Mouse (Mus musculus): ENCODE data around the gene Rab3il1.

Rab3il1 gene

DNA sequence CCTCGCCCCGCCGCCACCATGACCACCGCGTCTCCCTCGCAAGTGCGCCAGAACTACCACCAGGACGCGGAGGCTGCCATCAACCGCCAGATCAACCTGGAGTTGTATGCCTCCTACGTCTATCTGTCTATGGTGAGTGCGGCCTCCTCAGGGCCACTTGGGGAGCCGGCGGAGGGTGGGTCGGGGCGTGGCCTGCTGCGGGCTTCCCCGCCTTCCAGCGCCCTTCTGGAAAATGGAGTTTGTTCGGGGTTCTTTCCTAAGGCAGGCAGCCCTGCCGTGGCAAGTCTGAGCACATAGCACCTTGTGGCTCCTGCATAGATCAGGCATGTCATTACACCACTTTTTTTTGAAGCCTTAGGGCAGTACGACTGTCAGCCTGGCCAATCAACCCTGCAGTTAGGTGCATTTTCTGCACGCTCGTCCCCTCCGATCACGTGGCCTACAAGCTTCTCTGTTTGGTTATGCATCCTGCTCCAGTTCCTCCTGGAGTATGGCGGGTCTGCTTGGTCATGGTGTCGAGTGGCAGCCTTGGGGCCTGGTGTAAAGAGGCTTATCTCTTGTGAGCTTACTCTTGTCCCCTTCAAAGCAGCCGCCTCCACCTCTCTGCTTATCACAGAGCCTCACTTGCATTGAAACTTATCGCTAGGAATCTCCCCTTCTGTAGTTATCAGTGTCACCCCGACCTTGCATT, 18.5 kb upstream of the Rab3il1 start:
- no peak for DNase-seq (ENCODE audit: low read depth, low spot score)

DNA sequence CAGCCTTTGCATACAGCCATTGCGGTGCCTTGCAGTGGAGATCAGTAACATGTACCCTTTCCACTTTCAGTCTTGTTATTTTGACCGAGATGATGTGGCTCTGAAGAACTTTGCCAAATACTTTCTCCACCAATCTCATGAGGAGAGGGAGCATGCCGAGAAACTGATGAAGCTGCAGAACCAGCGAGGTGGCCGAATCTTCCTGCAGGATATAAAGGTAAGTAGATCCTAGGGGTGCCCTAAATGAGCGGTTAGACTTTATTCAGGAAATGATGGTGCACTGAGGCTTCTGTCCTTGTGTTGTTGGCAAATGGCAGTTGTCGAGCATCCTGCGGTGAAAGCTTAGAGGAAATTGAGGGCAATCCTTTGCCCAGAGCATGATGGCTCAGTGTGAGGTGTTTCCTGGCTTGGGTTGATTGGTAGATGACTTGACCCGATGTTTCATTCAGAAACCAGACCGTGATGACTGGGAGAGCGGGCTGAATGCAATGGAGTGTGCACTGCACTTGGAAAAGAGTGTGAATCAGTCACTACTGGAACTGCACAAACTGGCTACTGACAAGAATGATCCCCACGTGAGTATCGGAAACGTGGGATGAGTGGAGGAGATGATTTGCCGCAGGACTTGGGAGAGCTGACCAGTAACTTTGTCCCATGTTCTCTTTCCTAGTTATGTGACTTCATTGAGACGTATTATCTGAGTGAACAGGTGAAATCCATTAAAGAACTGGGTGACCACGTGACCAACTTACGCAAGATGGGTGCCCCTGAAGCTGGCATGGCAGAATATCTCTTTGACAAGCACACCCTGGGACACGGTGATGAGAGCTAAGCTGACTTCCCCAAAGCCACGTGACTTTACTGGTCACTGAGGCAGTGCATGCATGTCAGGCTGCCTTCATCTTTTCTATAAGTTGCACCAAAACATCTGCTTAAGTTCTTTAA, 17.1 kb upstream of the Rab3il1 start:
- DNase-seq (ENCODE audit: low read depth, low spot score): no peak

DNA sequence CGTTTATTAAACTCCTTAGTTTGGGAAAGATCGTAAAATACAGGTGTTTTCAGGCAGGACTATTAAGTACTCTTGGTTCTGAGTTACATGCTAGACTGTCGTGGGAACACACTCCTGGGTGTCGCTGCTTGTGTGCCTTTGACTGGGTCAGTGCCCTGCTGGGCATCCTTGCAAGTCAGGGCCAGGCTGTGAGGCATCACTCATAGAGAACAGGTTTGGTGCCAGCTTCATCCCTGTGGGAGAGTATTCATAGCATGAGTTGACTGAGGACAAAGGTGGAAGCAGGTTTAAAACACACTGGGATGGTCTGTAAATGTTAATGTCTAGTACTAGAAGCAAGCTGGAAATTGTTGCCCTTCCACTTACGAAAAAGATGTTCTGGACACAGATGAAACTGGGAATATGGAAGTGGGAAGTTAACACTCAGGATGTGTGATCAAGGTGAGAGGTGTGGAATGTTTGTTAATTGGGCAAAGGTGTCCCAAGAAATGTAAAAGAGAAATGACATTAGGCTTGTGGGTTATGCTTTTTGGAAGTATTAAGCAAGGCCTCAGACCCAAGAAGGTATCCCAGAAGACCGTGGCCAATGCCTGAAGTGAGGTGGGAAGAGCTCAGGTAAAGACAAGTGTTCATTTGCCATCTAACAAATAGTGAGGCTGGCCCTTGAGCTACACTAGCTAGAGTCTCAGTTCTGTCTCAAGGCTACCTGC, 16.1 kb upstream of the Rab3il1 start:
- no peak for DNase-seq (ENCODE audit: low read depth, low spot score)

DNA sequence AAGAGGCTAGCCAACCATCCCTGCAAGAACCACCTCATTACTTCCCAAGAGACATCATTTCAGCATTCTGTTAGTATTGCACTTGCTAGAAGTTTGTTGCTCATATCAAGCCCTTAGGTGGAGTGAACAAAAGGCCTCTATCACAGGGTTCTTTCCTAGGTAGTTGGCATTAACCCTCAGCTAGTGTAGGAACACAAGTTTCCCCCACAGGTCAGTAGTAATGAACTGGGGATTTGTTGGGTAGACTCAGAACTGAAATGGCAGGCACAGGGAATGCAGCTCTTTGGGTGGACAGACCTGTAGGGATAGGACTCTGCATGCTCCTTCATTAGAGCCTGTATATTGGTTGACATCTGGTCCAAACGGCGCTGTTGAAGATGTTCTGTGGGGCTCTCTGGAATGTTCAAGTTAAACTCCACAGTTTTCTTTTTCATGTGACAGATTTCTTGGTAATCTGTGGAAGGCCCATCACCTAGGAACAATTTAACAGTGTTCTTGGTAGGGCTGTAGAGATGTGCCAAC, 15.5 kb upstream of the Rab3il1 start:
- no peak for DNase-seq (ENCODE audit: low read depth, low spot score)

DNA sequence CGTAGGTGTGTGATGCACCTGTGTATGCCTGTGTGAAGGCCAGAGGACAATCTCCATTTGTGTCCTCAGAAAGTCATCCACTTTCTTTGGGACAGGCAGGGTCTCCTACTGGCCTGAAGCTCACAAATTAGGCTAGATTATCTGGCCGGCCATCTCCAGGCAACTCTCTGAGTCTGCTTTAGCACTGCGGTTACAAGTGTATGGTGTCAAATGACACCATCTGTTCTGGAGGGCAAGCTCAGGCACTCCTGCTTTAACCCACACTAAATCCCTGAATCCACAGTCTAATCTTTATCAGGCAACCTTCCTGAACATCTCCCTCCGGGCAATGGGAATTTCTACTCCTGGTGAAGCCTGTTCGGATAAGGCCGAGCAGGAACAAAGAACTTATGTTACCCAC, 14.3 kb upstream of the Rab3il1 start:
- DNase-seq (ENCODE audit: low read depth, low spot score): no peak

DNA sequence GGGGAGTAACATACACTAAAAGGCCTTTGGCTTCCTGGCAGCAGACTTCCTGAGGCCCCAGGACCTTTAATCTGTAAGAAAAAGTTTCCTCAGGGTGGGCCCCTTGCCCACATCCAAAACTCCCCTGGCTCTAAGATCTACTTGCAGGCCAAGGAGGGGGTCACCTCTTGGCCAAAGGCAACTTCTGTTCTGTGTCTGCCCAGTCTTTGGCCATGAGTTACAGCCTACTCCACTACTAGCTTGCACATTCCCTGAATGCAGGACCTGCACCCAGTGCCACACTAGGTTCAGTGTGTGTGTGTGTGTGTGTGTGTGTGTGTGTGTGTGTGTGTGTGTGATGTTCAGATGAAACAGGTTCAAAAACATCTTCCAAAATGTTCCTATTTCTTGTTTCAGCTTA, 13.9 kb upstream of the Rab3il1 start:
- DNase-seq (ENCODE audit: low read depth, low spot score): no peak

DNA sequence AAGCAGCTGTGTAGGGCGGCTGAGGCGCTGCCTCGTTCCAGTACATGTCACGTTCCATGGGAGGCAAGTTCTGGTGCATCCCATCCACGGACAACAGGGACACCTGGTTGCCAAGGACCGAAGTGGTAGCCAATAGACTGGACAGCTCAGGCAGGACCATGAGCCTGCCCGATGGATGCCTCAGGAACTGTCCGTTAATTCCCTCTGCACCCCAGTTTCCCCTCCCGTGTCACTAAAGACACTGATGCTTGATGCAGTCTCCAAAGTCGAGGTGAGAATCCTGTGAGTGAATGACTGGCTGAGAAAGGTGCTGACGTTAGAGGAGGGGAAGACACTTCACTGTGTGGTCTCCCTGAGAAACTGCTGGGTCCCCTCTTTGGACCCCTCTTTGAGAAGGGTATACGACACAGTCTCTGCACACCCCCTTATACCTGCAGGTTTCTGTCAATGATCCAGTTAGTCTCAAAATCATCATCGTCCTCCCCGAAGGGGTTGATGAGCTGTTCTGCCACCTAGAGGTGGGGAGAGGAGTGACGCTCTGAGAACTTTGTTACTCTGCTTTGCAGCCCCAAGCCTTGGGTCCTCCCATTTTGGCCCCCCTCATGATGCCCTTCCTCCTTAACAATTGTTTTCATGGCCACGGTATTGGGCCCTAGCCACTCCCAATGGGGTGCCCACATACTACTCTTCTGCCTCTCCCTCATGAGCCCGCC, 12.1 kb upstream of the Rab3il1 start:
- no peak for DNase-seq (ENCODE audit: low read depth, low spot score)

DNA sequence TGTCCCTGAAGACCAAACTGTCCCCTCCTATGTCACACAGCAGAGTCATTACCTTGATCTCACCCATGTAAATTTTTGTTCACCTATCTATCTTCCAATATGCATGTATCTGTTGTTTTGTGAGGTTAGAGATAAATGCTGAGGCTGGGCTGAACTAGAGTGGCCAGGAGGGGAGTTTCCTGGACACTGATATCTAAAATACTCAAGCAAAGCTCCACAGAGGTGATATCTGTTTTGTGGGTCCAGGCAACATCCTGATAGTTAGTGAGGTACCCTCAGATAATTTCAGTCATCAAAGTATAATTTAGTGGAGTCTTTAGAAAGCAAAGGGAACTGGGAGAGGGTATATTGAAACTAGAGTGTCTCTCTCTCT, 11.6 kb upstream of the Rab3il1 start:
- no peak for DNase-seq (ENCODE audit: low read depth, low spot score)

DNA sequence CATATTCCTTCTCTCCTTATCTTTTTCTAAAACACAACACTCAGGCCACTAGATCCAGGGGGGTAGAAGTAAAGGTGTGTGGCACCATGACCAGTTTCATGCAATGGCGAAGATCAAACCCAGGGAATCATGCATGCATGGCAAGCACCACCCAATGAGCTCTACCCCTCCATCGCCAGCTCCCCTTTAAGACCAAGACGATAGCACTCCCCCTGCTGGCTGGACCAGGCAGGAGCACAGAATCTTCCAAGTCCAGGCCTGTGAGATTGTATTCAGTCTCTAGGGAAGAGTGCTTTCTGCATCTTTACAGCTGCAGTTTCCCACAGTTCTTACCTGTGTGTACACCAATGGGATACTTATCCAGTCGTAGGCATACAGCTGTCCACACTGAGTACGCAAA, 10.2 kb upstream of the Rab3il1 start:
- no peak for DNase-seq (ENCODE audit: low read depth, low spot score)

DNA sequence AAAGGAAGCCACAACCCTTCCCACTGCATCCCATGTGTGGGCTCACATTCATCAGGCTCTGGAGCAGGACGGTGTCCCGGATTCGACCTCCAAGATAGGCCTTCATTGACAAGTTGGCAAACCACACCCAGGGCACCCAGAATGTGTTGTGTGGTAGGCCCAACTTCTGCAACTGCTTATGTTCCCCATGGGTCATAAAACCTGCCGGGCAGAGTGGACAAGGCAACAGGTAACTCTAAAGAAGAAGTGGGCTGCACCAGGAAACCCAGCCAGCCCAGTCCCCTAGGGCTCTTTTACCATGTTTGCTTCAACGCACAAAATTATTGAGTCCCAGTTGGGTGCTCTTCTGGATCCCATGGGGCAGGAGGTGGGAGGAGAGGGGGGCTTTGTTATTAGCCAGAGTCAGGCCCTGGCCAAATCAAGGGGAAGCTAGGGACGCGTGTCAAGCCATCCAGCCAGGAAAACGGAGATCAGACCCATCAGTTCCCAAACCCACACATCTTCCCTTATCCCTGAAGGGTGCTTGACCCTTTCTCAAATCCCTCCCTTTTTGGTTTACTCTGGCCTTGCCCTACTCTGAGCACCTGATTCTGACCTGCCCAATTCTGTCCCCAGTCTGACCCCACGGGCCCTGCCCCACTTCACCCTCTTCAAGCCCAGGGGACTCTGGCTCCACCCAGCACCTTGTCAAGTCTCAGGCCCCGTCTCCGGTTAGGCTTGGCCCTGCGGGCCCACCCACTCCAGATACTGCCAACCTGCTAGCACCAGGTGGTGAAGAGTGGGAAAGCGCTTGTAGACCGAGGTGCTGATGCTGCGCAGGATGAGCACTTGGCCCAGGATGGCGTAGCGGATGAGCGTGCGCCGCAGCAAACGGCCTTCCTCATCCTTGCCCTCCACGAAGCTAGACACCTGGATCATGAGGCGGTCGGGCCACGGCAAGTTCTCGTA, 9.2 kb upstream of the Rab3il1 start:
- no peak for DNase-seq (ENCODE audit: low read depth, low spot score)

DNA sequence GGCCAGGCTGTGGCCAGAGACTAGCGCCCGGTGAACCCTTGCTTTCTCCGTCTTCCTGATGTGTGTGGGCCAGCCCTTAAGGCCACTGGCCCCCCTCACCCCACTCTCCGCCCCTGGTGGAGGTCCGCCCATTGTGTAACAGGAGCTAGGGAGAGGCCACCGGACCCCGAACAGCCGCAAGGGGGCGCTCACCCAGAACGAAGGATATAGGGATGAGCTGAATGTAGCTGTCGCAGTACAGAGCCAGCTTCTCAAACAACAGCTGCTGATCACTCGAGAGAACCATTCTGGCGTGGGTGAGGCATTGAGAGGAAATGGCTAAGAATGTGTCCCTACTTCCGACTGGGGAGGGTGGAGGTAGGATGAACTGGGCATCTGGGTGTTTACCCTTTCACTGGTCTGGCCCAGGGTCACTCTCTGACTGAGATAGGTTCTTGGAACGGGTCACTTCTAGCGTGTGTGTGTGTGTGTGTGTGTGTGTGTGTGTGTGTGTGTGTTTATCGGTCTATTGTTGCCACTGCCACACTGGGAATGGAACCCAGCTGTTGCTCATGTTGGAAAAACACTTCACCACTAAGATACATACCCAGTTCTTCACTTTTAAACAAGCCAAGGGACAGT, 8.3 kb upstream of the Rab3il1 start:
- DNase-seq (ENCODE audit: low read depth, low spot score): no peak

DNA sequence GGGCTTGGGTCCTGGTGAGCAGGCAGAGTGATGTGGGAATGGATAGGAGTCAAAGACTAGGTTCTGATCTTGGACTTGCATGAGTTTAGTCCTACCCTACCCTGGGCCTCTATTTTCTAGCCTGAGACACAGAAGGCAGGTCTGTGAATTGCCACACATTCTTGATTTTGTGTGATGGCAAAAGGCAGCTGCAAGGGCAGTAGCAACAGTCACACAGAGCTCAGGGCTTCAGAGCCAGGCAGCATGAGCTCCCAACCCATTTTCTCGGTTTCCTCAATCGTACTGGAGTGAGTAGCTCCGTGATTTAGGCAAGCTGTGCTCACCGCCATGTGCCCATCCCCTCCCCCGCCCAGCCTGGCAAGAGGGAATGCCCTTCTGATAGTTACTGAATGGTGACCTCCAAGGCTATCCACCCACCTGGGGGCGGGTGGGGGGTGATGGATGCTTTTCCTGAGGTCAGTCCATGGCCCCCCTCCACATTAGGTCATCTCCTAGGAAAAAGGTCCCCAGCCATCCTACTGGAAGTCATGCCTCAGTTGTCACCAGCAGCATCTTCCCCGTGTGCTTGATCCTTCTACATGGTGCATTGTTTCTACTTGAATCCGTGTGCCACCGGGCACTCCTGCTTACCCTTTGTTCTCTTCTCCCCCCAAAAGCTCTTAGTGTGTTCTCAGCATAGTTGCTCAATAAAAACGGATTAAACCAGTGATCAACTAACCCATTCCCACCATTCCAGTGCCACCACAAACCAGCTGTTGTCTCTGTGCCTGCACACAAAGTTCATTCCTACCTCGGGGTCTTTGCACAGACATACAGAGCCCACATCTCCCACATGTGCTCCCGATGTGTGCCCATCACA, 4.0 kb upstream of the Rab3il1 start:
- DNase-seq (ENCODE audit: low read depth, low spot score): no peak

DNA sequence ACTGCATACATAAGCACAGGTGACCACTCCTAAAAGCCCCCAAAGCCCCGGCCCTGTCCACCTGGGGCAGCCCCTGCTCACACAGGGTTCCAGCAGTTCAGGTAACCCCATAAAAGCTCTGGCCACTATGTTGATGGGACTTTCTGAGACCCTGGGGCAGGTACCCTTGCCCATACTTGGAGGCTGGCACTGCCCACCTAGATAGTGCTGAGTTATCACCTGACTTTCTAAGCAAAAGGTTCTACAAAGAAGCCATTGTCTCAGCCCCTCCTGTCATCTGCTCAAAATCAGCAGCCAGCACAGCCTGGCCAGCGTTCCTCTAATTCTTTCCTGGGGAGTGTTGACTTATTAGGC, 3.4 kb upstream of the Rab3il1 start:
- no peak for DNase-seq (ENCODE audit: low read depth, low spot score)

DNA sequence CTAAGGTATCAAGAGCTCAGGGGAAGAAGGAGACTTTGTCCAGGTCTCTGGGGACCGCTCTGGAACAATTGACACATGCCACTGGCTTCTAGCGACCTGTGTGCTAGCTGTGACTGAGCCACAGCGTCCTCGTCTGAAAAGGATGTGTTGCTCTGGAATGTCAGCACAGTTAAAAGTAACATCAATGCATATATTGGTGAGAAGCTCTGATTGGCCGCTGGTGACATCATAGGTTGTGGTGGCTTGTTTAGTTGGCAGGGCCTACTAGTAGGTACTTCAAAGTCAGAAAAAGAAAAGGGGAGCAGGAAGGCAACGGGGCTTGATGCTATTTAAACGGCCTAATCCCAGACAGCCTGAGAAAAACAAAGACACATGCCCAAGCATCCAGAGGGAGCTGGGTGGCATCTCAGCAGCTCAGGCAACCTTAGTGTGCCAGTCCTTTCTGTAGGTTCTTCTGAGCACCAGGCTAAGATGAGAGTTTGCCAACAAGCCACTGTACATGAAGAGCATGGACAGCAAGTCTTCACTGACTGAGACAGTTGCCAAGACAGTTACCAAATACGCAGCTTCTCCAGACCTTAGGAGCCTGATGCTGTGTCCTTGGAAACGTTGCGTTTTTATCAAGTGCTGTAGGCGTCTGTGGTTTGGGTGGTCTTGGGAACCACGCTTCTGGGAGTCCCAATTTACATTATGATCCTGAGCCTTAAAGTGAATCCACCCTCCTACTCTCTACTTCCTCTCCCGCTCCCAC, 2.6 kb upstream of the Rab3il1 start:
- no peak for DNase-seq (ENCODE audit: low read depth, low spot score)

DNA sequence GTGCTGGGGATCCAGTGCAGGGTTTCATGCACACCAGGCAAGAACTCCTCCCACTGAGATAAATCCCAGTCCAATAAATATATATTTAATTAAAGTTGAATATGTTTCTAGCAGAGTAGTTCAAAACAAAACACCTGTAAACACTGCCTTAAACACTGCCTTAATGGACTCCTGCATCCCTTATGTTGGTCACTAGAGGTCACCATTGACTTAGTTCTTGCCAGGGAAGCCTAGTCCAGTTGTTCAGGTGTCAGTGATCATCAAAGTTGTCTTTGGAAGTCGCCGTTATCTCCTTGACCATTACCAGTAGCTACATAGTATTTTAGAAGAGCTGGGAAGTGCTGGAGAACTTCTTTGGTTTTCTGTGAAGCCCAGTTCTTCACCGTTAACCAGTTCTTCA, 1.1 kb upstream of the Rab3il1 start:
- no peak for DNase-seq (ENCODE audit: low read depth, low spot score)

DNA sequence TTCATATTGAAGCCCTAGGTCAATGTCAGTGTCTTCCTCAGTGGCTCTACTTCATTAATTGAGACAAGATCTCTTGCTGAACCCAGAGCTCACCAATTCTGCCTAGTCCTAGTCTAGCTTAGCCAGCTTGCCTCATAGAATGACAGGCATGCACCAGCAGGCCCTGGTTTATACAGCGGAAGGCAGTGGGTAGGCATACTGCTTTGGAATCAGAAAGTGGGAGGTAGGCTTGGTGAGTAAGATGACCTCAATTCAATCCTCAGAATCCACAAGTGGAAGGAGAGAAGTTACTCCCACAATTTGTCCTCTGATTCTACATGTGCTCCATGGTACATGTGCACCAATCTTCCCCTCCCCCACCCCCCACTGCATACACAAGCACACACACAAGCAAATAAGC, 2.2 kb downstream of the Rab3il1 start:
- DNase-seq (ENCODE audit: low read depth, low spot score): no peak

DNA sequence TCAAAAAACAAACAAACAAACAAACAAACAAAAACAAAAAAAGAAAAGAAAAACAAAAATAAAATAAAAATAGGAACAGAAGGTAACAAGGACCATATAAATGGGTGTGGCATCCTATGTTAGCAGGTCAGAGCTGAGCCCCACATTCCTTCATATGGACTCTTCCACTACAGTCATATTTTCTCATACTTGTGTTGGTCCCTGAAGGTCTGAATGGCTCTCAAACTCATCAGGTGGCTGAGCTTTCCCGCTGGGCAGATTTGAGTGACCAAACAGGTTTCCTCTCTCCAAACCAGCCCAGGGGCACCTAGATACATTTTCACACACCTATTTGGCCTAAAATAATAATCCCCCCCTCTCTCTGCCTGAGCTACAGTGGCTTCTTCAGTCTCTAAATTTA, 9.9 kb downstream of the Rab3il1 start:
- no peak for DNase-seq (ENCODE audit: low read depth, low spot score)

DNA sequence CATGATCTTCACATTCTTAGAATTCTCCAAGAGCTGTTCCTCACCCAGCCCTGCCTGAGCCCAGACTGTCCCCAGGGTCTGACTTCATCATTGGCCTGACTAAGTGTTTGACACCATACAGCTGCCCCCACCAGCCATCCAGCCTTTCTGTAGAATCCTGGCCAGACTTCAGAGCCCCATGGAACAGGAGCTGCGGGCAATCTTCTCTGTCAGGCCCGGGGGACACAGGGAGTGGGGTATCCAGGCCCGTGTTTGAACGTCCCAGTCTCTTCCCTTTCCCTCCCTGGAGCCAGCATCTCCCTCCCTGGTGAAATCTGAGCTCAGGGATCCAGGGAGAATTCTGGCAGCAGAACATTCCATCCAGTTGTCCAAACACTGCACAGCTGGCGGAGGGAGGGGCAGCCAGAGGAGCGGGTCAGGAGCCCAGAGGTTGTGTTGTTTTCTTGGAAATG, 11.4 kb downstream of the Rab3il1 start:
- no peak for DNase-seq (ENCODE audit: low read depth, low spot score)
